Mouse (Mus musculus) cerebellum, postnatal 4 days (tissue): ENCODE results near the gene Ptpre.
"Not testable (repeated sequence)": the region's sequence is repeated elsewhere in the genome, so short reads cannot be mapped to it uniquely, and the experiment has no call there.

Experiments used
- DNase-seq, 2 experiments: peaks; one replicate each; pipeline ENCODE4 v3.0.0; 2022; ENCODE audit warnings: low spot score in 2 of 2, mixed read lengths in 1 of 2

The Ptpre gene

GRCm38 (mm10) chr7:135534548-135535189 is 2.6 kb upstream of the Ptpre start:
- DNase-seq: no peak

DNA sequence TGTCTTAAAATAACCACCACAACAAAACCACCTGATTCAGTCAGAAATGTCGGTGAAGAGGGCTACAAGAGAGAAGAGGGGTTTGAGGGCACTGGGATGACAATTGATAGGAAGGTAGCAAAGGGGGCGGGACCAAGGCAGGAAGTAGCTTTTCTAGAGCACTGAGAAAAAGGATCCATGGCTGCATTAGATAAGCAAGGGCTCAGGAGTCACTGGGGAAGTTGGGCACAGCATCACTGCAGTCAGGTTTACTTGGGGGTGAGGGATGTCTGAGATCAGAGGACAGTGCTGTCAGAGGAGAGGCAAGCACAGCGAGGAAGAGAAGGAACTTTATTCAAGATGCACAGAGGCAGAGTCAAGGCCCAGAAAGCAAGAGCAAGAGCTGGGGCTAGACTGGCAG is 1.4 kb upstream of the Ptpre start:
- no peak for DNase-seq

GRCm38 (mm10) chr7:135537948-135538741 is 864 bp downstream of the Ptpre start:
- DNase-seq: peak in 1 of 2 experiments; percentile 12

DNA sequence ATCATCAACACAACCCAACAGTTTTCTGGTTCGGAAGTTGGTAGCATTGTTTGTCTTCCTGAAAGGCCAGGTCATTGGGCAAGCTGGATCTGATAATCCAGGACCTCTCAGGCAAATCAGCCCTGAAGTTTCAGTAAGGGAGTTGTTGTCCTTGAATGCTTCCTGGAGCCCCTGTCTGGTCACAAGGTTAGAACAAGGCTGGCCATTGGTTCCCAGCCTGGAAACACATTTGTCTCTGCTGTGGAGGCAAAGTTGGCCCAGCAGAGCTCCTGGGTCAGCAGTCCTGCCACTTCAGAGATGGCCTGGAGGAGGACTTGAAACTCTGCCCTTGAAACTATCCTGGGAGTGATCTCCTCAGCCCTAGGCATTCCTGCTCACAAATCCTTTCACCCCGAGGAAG is 2.1 kb downstream of the Ptpre start:
- DNase-seq: no peak

DNA sequence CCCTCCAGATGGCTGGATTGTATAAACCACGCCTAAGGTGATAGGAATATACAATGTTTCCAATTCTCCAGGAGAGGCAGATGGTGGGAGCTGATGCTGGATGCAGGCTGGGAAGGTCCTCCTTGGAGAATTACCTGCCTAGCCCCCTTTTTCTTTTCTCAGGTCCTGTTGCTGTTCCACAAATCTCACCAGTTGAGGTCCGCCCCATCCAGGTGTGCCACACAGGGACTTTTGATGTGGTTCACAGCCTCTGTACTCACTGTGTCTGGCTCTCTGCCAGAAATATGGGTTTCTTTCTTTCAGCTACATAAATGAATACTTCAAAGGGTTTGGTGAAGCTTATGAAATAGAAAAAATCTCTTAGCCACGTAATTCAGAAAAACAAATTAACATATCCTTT is 5.0 kb downstream of the Ptpre start:
- DNase-seq: no peak

DNA sequence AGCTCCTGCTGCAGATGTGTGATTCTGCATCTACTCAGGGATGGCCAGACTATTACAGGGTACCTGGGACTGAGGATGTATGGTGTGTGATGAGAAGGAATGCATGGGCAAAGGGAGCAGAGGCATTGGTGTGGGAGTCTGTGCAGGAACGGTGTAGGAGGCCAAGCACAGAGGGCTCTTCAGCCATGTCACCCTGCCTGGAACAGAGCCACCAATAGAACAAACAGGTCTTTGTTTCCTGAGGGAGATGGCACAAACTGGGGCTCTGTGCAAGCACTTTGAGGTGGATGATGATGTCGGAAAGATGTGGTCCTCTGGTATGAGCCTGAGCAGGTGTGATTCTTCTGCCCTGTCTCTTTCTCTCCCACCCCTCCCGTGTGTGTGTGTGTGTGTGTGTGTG is 5.8 kb downstream of the Ptpre start:
- DNase-seq: no peak

DNA sequence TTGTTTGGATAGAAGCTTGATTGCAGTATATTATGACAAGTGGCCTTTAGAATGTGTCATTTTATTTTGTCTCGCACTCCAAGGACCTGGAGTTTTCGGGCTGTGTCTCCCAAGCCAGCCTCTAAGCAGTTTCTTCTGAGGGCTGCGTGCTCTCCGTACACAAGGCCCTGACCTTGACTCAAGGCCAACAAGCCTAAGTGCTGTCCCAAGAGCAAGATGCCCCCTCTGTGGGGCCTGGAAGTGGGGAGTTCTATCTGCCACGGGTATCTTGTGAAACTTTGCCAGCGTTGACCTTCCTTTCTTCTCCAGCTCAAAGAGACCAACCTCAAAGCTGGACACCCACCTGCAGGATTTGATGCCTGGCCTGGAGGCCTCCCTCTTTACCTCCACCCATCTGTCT is 7.0 kb downstream of the Ptpre start:
- DNase-seq: no peak

DNA sequence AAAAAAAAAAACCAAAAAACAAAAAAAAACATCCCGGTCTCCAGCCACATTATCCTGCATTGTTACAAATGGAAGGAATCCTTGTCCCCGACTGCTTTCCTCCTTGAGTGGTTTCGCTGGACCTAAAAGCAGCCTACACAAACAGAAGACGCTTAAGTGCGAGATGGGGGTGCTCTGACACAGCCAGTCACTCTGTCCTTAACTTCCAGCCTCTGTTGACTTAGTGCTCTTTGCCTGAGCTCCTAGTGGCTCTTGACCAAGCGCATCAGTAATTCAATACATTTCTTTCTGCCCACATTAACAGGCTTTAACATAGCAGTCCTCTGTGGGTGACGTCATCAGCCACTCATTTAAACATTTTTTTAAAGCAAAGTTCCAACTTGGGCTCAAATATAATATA is 8.7 kb downstream of the Ptpre start:
- no peak for DNase-seq

GRCm38 (mm10) chr7:135546530-135546929 is 9.2 kb downstream of the Ptpre start:
- DNase-seq: no peak

GRCm38 (mm10) chr7:135548434-135548833 is 11.2 kb downstream of the Ptpre start:
- DNase-seq: no peak

DNA sequence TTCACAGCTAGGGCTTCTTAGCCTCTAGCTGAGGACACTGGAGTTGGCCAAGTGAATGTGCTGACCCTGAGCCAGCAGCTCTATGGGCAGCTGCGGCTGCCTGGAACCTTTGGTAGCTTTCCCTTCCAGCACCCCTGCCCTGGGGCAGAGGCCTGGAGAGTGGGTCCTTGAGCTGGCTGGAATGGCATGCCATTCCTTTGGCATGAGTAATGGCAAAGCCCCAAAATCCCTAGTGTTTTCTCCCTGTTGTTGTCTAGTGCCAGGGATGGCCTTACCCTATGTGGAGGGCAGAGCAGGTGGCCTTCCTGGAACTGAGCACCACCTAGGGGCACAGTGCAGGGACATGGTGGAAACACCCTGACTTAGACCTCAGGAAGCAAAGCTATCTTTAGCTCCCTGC is 14.3 kb downstream of the Ptpre start:
- no peak for DNase-seq

- DNase-seq: no peak
These were observed 16.3 kb downstream of the Ptpre start for GRCm38 (mm10) chr7:135553550-135553949.

GRCm38 (mm10) chr7:135556663-135557402 is 19.6 kb downstream of the Ptpre start:
- no peak for DNase-seq

- no peak for DNase-seq
These were observed 23.0 kb downstream of the Ptpre start for GRCm38 (mm10) chr7:135560280-135560679.

GRCm38 (mm10) chr7:135564022-135564421 is 26.7 kb downstream of the Ptpre start:
- no peak for DNase-seq

DNA sequence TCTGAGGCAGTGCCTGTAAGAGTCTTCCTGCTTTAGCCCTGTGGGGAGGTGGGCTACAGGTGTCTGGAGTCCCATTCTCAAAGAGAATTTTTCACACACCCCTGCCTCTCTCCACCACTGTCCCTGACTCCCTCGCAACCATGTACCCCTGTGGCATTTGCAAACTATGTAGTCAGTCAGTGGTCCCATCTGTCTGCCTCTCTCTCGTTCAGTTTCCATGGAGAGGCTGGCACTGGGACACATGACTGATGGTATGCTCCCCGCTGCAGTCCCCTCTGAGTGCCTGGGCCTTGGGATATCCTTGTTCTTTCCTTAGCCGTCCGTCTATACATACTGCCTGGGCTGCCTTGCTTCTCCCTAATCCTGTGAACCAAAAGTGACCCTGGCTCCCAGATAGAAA is 28.7 kb downstream of the Ptpre start:
- DNase-seq: no peak

DNA sequence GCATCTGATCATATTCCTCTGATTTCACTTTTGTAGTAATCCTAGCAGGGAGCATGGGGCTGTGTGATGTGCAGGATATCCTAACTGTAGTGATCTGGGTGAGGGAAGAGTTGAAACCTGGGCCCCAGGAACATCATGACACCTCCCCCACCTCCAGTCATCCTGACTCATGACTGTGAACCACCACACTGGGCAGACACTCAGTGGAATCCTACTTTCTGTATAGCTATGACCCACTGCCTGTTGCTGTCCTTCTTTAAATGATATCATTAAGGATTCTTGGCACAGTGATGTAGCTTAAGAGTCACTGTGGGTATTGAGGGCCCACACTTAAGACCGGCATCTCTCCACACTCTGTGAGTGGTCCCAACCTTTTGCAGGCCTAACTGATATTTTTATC is 30.3 kb downstream of the Ptpre start:
- no peak for DNase-seq

DNA sequence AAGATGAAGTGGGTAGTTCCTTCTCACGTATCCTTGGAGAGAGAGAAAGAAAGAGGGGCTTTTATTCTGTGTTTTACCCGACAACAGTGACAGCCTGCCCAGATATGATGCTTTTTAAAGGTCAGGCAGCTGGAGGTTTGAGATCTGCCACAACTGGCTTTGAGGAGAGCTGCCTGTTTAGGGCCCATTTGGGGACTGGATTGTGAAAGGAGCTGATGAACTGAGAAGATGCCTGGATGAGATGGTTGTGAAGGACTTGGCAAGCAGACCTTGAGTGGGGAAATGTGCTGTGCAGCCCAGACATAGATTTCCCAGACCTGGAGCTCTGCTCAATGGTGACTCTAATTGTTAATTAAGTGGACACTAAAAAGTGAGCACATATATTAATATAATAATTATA is 31.3 kb downstream of the Ptpre start:
- DNase-seq: no peak

GRCm38 (mm10) chr7:135571392-135571791 is 34.1 kb downstream of the Ptpre start:
- DNase-seq: peak in 1 of 2 experiments; percentile 9

GRCm38 (mm10) chr7:135571951-135572559 is 34.8 kb downstream of the Ptpre start:
- DNase-seq: peak in 1 of 2 experiments; percentile 4

- not testable (repeated sequence) for DNase-seq
These were observed 38.2 kb downstream of the Ptpre start for GRCm38 (mm10) chr7:135575319-135576069.
